Mouse (Mus musculus): ENCODE measurements around the gene Klk7.

GRCm38 (mm10) chr7:43816746-43817145 is 5.7 kb downstream of the Klk7 start:
- TF ChIP-seq CTCF (IDR thresholded peaks at IDR 0.05) (no peak), EP300 (IDR thresholded peaks at IDR 0.05) (no peak)
